In genomic region chr4:138725751-138726150, GRCm38 (mm10) we compare ENCODE assay signal across 11 mouse cellular contexts. TPM values are rescaled to one million over a fixed set of nuclear protein-coding genes. Genes with fewer than 3 reads are reported as not detected.
DNase-seq lines count a peak whose midpoint lies in the region; ATAC-seq and TF ChIP-seq lines count a peak whose summit lies in the region.
"Had no signal": no experiment of that assay in that cellular context is flagged by ENCODE, and none has a peak within 500 bp of the region (broad histone marks: within the 10 kb centered on the region; RNA-seq: fewer than 3 reads in every experiment).

No protein-coding gene starts in this region.

- no peak for TF ChIP-seq EP300 in liver, postnatal 0 days (IDR thresholded peaks at IDR 0.05; ENCODE audit: low read depth)

- no peak overlapping the region for H3K4me3 ChIP-seq in liver, adult 2 months (ENCODE audit: insufficient read depth, low read depth, low read length)
- H3K4me3 ChIP-seq in liver, postnatal 0 days (ENCODE audit: low read depth, low read length): no peak overlapping the region
- H3K4me3 ChIP-seq in hindbrain, embryonic 14.5 days (replicated peaks; ENCODE audit: low read length): no peak overlapping the region
- no peak overlapping the region for H3K4me3 ChIP-seq in limb, embryonic 13.5 days
- H3K4me3 ChIP-seq in forebrain, embryonic 14.5 days (ENCODE audit: low read depth, low read length): no peak overlapping the region

- H3K79me2 ChIP-seq in liver, adult 2 months (ENCODE audit: control insufficient read depth, insufficient read depth, low read length): no peaks in the 10 kb centered on the region

- H3K27me3 ChIP-seq in liver, adult 2 months (ENCODE audit: control insufficient read depth, insufficient read depth, low read length): no peaks in the 10 kb centered on the region
- H3K27me3 ChIP-seq in liver, postnatal 0 days (ENCODE audit: insufficient read depth, low read length): peaks cover 6% of the 10 kb centered on the region; the same call in 1 of the 2 replicates
- no peaks in the 10 kb centered on the region for H3K27me3 ChIP-seq in hindbrain, embryonic 14.5 days (ENCODE audit: control insufficient read depth, insufficient read depth, low read length)
- H3K27me3 ChIP-seq in limb, embryonic 13.5 days: no peaks in the 10 kb centered on the region
- H3K27me3 ChIP-seq in forebrain, embryonic 14.5 days (replicated peaks; ENCODE audit: control insufficient read depth, insufficient read depth, low read length): no peaks in the 10 kb centered on the region
- H3K27me3 ChIP-seq: hindbrain, embryonic 15.5 days had no signal

- no peak overlapping the region for H3K4me2 ChIP-seq in liver, postnatal 0 days (ENCODE audit: low read depth, low read length)
- peak overlapping the region; percentile 50; the same call in 1 of the 2 replicates for H3K4me2 ChIP-seq in hindbrain, embryonic 14.5 days (replicated peaks)
- peak overlapping the region; percentile 66; the same call in 1 of the 2 replicates for H3K4me2 ChIP-seq in limb, embryonic 13.5 days (replicated peaks)
- no peak overlapping the region for H3K4me2 ChIP-seq in forebrain, embryonic 14.5 days (ENCODE audit: low read length)

- ATAC-seq in cerebellum, adult (ENCODE audit: insufficient number of reproducible peaks, low FRiP score, low TSS enrichment): no peak
- ATAC-seq in liver, postnatal 0 days: no peak
- no peak for ATAC-seq in hindbrain, embryonic 14.5 days (ENCODE audit: low FRiP score)
- no peak for ATAC-seq in limb, embryonic 13.5 days (ENCODE audit: low FRiP score, low read depth)
- no peak for ATAC-seq in forebrain, embryonic 14.5 days

- TF ChIP-seq CTCF in liver, adult 2 months (IDR thresholded peaks at IDR 0.05; ENCODE audit: low read depth, low read length): no peak
- no peak for TF ChIP-seq CTCF in liver, postnatal 0 days (IDR thresholded peaks at IDR 0.05; ENCODE audit: low read depth)

- peaks cover 4% of the 10 kb centered on the region; the same call in 1 of the 2 replicates for H3K4me1 ChIP-seq in liver, adult 2 months (ENCODE audit: control insufficient read depth, insufficient read depth, low read length)
- peaks cover 5% of the 10 kb centered on the region; the same call in 1 of the 2 replicates for H3K4me1 ChIP-seq in liver, postnatal 0 days (ENCODE audit: insufficient read depth)
- peaks cover 20% of the 10 kb centered on the region for H3K4me1 ChIP-seq in hindbrain, embryonic 14.5 days (replicated peaks; ENCODE audit: control insufficient read depth, insufficient read depth, low read length)
- peaks cover 25% of the 10 kb centered on the region for H3K4me1 ChIP-seq in limb, embryonic 13.5 days
- peaks cover 17% of the 10 kb centered on the region for H3K4me1 ChIP-seq in forebrain, embryonic 14.5 days (ENCODE audit: control insufficient read depth, insufficient read depth, low read length)

- H3K9me3 ChIP-seq in liver, postnatal 0 days (ENCODE audit: low read length): no peaks in the 10 kb centered on the region
- H3K9me3 ChIP-seq in hindbrain, embryonic 14.5 days (ENCODE audit: control insufficient read depth, low read length): no peaks in the 10 kb centered on the region
- no peaks in the 10 kb centered on the region for H3K9me3 ChIP-seq in limb, embryonic 13.5 days
- H3K9me3 ChIP-seq in forebrain, embryonic 14.5 days (replicated peaks; ENCODE audit: control insufficient read depth, low read length): no peaks in the 10 kb centered on the region
- H3K9me3 ChIP-seq: hindbrain, embryonic 15.5 days; limb, embryonic 15.5 days had no signal

- H3K27ac ChIP-seq in liver, adult 2 months (replicated peaks; ENCODE audit: insufficient read depth, low read depth, low read length): peak overlapping the region; percentile 26
- no peak overlapping the region for H3K27ac ChIP-seq in liver, postnatal 0 days (ENCODE audit: low read depth)
- no peak overlapping the region; the same call in 1 of the 2 replicates for H3K27ac ChIP-seq in hindbrain, embryonic 14.5 days
- no peak overlapping the region for H3K27ac ChIP-seq in limb, embryonic 13.5 days
- H3K27ac ChIP-seq in forebrain, embryonic 14.5 days (ENCODE audit: low read depth, low read length): no peak overlapping the region

- DNase-seq in cerebellum, postnatal 10 days: peak; percentile 82 to 83
- no peak for DNase-seq in liver, adult 2 months (ENCODE audit: extremely low read depth, low read depth, low spot score)
- no peak for DNase-seq in liver, postnatal 0 days
- DNase-seq in hindbrain, embryonic 14.5 days (ENCODE audit: low spot score): no peak
- DNase-seq in forebrain, embryonic 14.5 days (ENCODE audit: low spot score): no peak
- no peak for DNase-seq in urinary bladder, postnatal 36 days (ENCODE audit: low spot score in 2 of 2)

- 78% methylated on average over 5 of the region's 5 CpGs for WGBS in liver, adult 2 months
- WGBS in liver, postnatal 0 days (ENCODE audit: insufficient replicate concordance): 53% methylated on average over 5 of the region's 5 CpGs
- 77% methylated on average over 5 of the region's 5 CpGs for WGBS in hindbrain, embryonic 14.5 days
- WGBS in limb, embryonic 13.5 days: 92% methylated on average over 5 of the region's 5 CpGs
- WGBS in forebrain, embryonic 14.5 days: 80% methylated on average over 5 of the region's 5 CpGs

- H3K36me3 ChIP-seq in liver, adult 2 months (ENCODE audit: control insufficient read depth, insufficient read depth, low read length): no peaks in the 10 kb centered on the region
- H3K36me3 ChIP-seq in liver, postnatal 0 days (replicated peaks; ENCODE audit: insufficient read depth, low read length): no peaks in the 10 kb centered on the region
- H3K36me3 ChIP-seq in hindbrain, embryonic 14.5 days (replicated peaks; ENCODE audit: control insufficient read depth, insufficient read depth): no peaks in the 10 kb centered on the region
- no peaks in the 10 kb centered on the region for H3K36me3 ChIP-seq in limb, embryonic 13.5 days
- no peaks in the 10 kb centered on the region for H3K36me3 ChIP-seq in forebrain, embryonic 14.5 days (ENCODE audit: control insufficient read depth, insufficient read depth, low read length)
- H3K36me3 ChIP-seq: hindbrain, embryonic 15.5 days; limb, embryonic 15.5 days had no signal

- no peak for TF ChIP-seq POLR2A in liver, adult 2 months (IDR thresholded peaks at IDR 0.05; ENCODE audit: extremely low read depth, insufficient read depth, low read length)

- no peak overlapping the region for H3K9ac ChIP-seq in liver, adult 2 months (ENCODE audit: low read depth, low read length)
- no peak overlapping the region for H3K9ac ChIP-seq in liver, postnatal 0 days (replicated peaks)
- no peak overlapping the region for H3K9ac ChIP-seq in hindbrain, embryonic 14.5 days
- peak overlapping the region; percentile 46 for H3K9ac ChIP-seq in limb, embryonic 13.5 days
- H3K9ac ChIP-seq in forebrain, embryonic 14.5 days (ENCODE audit: low read length): no peak overlapping the region

RNA-seq across cellular contexts. Expression of gene Pla2g2c, which starts 1.2 kb away (rescaled TPM):
- not detected in 2 replicates for total RNA-seq in liver, adult 2 months (2014; rRNA removed)
- not detected in 2 replicates for polyA plus RNA-seq in liver, adult 2 months (2012; rRNA removed)
- polyA plus RNA-seq in liver, postnatal 0 days (2015; fragmentation: Nextera tagmentation; extraction: Ambion mirVana): not detected in 2 replicates
- polyA plus RNA-seq in hindbrain, embryonic 14.5 days (2014; fragmentation: Nextera tagmentation; extraction: Ambion mirVana): 0.21 and 0.55 TPM in 2 replicates
- 0.19 and 0.33 TPM in 2 replicates for polyA plus RNA-seq in limb, embryonic 13.5 days (2015; fragmentation: Nextera tagmentation; extraction: Ambion mirVana)
- 0.28 and 0.41 TPM in 2 replicates for polyA plus RNA-seq in forebrain, embryonic 14.5 days (2014; fragmentation: Nextera tagmentation; extraction: Ambion mirVana)
- polyA plus RNA-seq: C2C12; limb, embryonic 15.5 days had no signal

RNA-seq across cellular contexts. Expression of gene Ubxn10, which starts 11.2 kb away (rescaled TPM):
- total RNA-seq in liver, adult 2 months (2014; rRNA removed): under 0.01 and 0.07 TPM in 2 replicates
- 0.05 and 0.06 TPM in 2 replicates for polyA plus RNA-seq in liver, adult 2 months (2012; rRNA removed)
- 0.05 and 0.08 TPM in 2 replicates for polyA plus RNA-seq in liver, postnatal 0 days (2015; fragmentation: Nextera tagmentation; extraction: Ambion mirVana)
- polyA plus RNA-seq in hindbrain, embryonic 14.5 days (2014; fragmentation: Nextera tagmentation; extraction: Ambion mirVana): 4.6 and 5.5 TPM in 2 replicates
- 0.57 and 0.84 TPM in 2 replicates for polyA plus RNA-seq in limb, embryonic 13.5 days (2015; fragmentation: Nextera tagmentation; extraction: Ambion mirVana)
- polyA plus RNA-seq in forebrain, embryonic 14.5 days (2014; fragmentation: Nextera tagmentation; extraction: Ambion mirVana): 3.3 and 3.4 TPM in 2 replicates
- polyA plus RNA-seq: C2C12 had no signal

RNA-seq across cellular contexts. Expression of gene Pla2g2f, which starts 31.7 kb away (rescaled TPM):
- total RNA-seq in liver, adult 2 months (2014; rRNA removed): 0.13 TPM in 1 of 2 replicates, not detected in the other
- not detected in 2 replicates for polyA plus RNA-seq in liver, adult 2 months (2012; rRNA removed)
- polyA plus RNA-seq in liver, postnatal 0 days (2015; fragmentation: Nextera tagmentation; extraction: Ambion mirVana): not detected in 2 replicates
- not detected in 2 replicates for polyA plus RNA-seq in hindbrain, embryonic 14.5 days (2014; fragmentation: Nextera tagmentation; extraction: Ambion mirVana)
- 0.74 and 1.0 TPM in 2 replicates for polyA plus RNA-seq in limb, embryonic 13.5 days (2015; fragmentation: Nextera tagmentation; extraction: Ambion mirVana)
- polyA plus RNA-seq in forebrain, embryonic 14.5 days (2014; fragmentation: Nextera tagmentation; extraction: Ambion mirVana): 0.09 TPM in 1 of 2 replicates, not detected in the other
- polyA plus RNA-seq: C2C12 had no signal

RNA-seq across cellular contexts. Expression of gene Pla2g2d, which starts 49.8 kb away (rescaled TPM):
- not detected in 2 replicates for total RNA-seq in liver, adult 2 months (2014; rRNA removed)
- not detected in 2 replicates for polyA plus RNA-seq in liver, adult 2 months (2012; rRNA removed)
- polyA plus RNA-seq in liver, postnatal 0 days (2015; fragmentation: Nextera tagmentation; extraction: Ambion mirVana): 0.05 and 0.06 TPM in 2 replicates
- 0.62 and 0.74 TPM in 2 replicates for polyA plus RNA-seq in hindbrain, embryonic 14.5 days (2014; fragmentation: Nextera tagmentation; extraction: Ambion mirVana)
- 0.13 and 0.14 TPM in 2 replicates for polyA plus RNA-seq in limb, embryonic 13.5 days (2015; fragmentation: Nextera tagmentation; extraction: Ambion mirVana)
- 0.17 and 0.24 TPM in 2 replicates for polyA plus RNA-seq in forebrain, embryonic 14.5 days (2014; fragmentation: Nextera tagmentation; extraction: Ambion mirVana)
- polyA plus RNA-seq: C2C12 had no signal

Comparison
In these comparisons a context has a peak if more than half of its experiments do, and no peak if none do; other contexts are left out.
1. DNase-seq: peak in cerebellum, postnatal 10 days (2 of 2); none in liver, adult 2 months (single experiment), liver, postnatal 0 days (single experiment), hindbrain, embryonic 14.5 days (single experiment), forebrain, embryonic 14.5 days (single experiment) and urinary bladder, postnatal 36 days (0 of 2).
2. H3K4me2 ChIP-seq: peak in hindbrain, embryonic 14.5 days (single experiment) and limb, embryonic 13.5 days (single experiment); none in liver, postnatal 0 days (single experiment) and forebrain, embryonic 14.5 days (single experiment).